ENCODE assay signal across 8 mouse cellular contexts in the genomic region with DNA sequence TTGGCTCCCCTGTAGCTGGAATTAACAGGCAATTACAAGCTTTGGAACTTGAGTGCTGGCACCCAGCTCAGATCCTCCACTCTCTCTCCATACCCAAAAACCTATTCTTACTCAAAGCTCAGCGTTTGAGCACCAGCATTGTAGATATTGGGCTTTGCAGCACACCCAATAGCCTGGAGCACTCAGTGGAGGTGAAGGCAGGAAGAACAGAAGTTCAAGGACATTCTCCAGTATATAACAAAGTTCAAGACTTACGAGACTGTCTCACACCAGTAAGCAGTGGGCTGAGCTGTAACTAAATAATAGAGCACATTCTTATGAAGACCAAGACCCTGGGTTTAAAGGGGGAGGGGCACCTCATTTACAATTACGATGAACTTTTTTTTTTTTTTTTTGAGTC. TPM values are rescaled to one million over a fixed set of nuclear protein-coding genes. Genes with fewer than 3 reads are reported as not detected.
DNase-seq lines count a peak whose midpoint lies in the region; ATAC-seq and TF ChIP-seq lines count a peak whose summit lies in the region.
"Had no signal": no experiment of that assay in that cellular context is flagged by ENCODE, and none has a peak within 500 bp of the region (broad histone marks: within the 10 kb centered on the region; RNA-seq: fewer than 3 reads in every experiment).

No protein-coding gene starts in this region.

- no peak overlapping the region for H3K27ac ChIP-seq in lung, embryonic 15.5 days
- H3K27ac ChIP-seq in forebrain, embryonic 11.5 days (ENCODE audit: low read depth, low read length) = no peak overlapping the region
- H3K27ac ChIP-seq in limb, embryonic 12.5 days = no peak overlapping the region
- H3K27ac ChIP-seq in stomach, embryonic 14.5 days (ENCODE audit: low read length) = no peak overlapping the region

- H3K4me3 ChIP-seq in lung, embryonic 15.5 days = peak overlapping the region; percentile 73
- no peak overlapping the region for H3K4me3 ChIP-seq in lung, adult 2 months (replicated peaks; ENCODE audit: extremely low read depth, low read depth, low read length)
- no peak overlapping the region for H3K4me3 ChIP-seq in forebrain, embryonic 11.5 days (ENCODE audit: low read depth, low read length)
- H3K4me3 ChIP-seq in limb, embryonic 12.5 days (replicated peaks) = peak overlapping the region; percentile 59
- peak overlapping the region; percentile 54; the same call in 1 of the 2 replicates for H3K4me3 ChIP-seq in stomach, embryonic 14.5 days (ENCODE audit: low read depth, low read length)

- H3K27me3 ChIP-seq in lung, embryonic 15.5 days = no peaks in the 10 kb centered on the region
- H3K27me3 ChIP-seq in forebrain, embryonic 11.5 days (ENCODE audit: control insufficient read depth, insufficient read depth, low read length) = peaks cover 8% of the 10 kb centered on the region
- peaks cover 25% of the 10 kb centered on the region for H3K27me3 ChIP-seq in limb, embryonic 12.5 days
- H3K27me3 ChIP-seq in stomach, embryonic 14.5 days (ENCODE audit: control insufficient read depth, insufficient read depth, low read length) = no peaks in the 10 kb centered on the region

- peaks cover 41% of the 10 kb centered on the region for H3K4me1 ChIP-seq in lung, embryonic 15.5 days
- H3K4me1 ChIP-seq in lung, adult 2 months (ENCODE audit: control insufficient read depth, insufficient read depth, low read length) = peaks cover 3% of the 10 kb centered on the region
- H3K4me1 ChIP-seq in forebrain, embryonic 11.5 days (replicated peaks; ENCODE audit: control insufficient read depth, insufficient read depth, low read length) = peaks cover 9% of the 10 kb centered on the region; the same call in 1 of the 2 replicates
- H3K4me1 ChIP-seq in limb, embryonic 12.5 days (replicated peaks) = peaks cover 35% of the 10 kb centered on the region
- peaks cover 29% of the 10 kb centered on the region; the same call in 1 of the 2 replicates for H3K4me1 ChIP-seq in stomach, embryonic 14.5 days (ENCODE audit: control insufficient read depth, insufficient read depth, low read length)

- TF ChIP-seq CTCF in lung, adult 2 months (IDR thresholded peaks at IDR 0.05; ENCODE audit: insufficient read depth, low read length) = no peak

- 58% methylated on average over 3 of the region's 3 CpGs for WGBS in lung, embryonic 15.5 days
- 54% methylated on average over 3 of the region's 3 CpGs for WGBS in lung, adult 2 months
- WGBS in forebrain, embryonic 11.5 days = 73% methylated on average over 3 of the region's 3 CpGs
- WGBS in limb, embryonic 12.5 days = 57% methylated on average over 3 of the region's 3 CpGs
- WGBS in stomach, embryonic 14.5 days = 63% methylated on average over 3 of the region's 3 CpGs

- ATAC-seq in lung, embryonic 15.5 days (ENCODE audit: borderline replicate concordance, extremely low read depth, low FRiP score, low TSS enrichment) = no peak
- ATAC-seq in forebrain, embryonic 11.5 days (replicated peaks; ENCODE audit: low FRiP score) = no peak
- no peak for ATAC-seq in limb, embryonic 12.5 days (ENCODE audit: insufficient number of reproducible peaks, insufficient read depth, low FRiP score, low TSS enrichment, low read depth)
- no peak for ATAC-seq in stomach, embryonic 14.5 days (ENCODE audit: insufficient number of reproducible peaks, insufficient read depth, low FRiP score, low read depth)

- peak overlapping the region; percentile 96 for H3K4me2 ChIP-seq in lung, embryonic 15.5 days
- H3K4me2 ChIP-seq in forebrain, embryonic 11.5 days (ENCODE audit: low read depth, low read length, severe bottlenecking) = peak overlapping the region; percentile 78
- peak overlapping the region; percentile 74 for H3K4me2 ChIP-seq in limb, embryonic 12.5 days
- H3K4me2 ChIP-seq in stomach, embryonic 14.5 days (replicated peaks; ENCODE audit: low read depth, low read length) = peak overlapping the region; percentile 72

- no peaks in the 10 kb centered on the region for H3K9me3 ChIP-seq in lung, embryonic 15.5 days
- H3K9me3 ChIP-seq in forebrain, embryonic 11.5 days (ENCODE audit: control insufficient read depth, low read length) = no peaks in the 10 kb centered on the region
- H3K9me3 ChIP-seq in limb, embryonic 12.5 days = no peaks in the 10 kb centered on the region
- H3K9me3 ChIP-seq in stomach, embryonic 14.5 days (ENCODE audit: control insufficient read depth, low read depth, low read length) = no peaks in the 10 kb centered on the region

- peak overlapping the region; percentile 64; the same call in 1 of the 2 replicates for H3K9ac ChIP-seq in lung, embryonic 15.5 days
- no peak overlapping the region for H3K9ac ChIP-seq in forebrain, embryonic 11.5 days (ENCODE audit: low read length)
- no peak overlapping the region for H3K9ac ChIP-seq in limb, embryonic 12.5 days (replicated peaks)
- no peak overlapping the region for H3K9ac ChIP-seq in stomach, embryonic 14.5 days (replicated peaks; ENCODE audit: low read depth, low read length)

- no peak for DNase-seq in lung, adult 2 months
- DNase-seq in forebrain, embryonic 11.5 days (ENCODE audit: low spot score) = no peak
- DNase-seq in spleen, postnatal 36 days (ENCODE audit: low spot score in 2 of 2) = no peak
- DNase-seq in right cerebral cortex, adult 18-20 months = no peak
- DNase-seq: adrenal gland, postnatal 10 days had no signal

- no peak for TF ChIP-seq POLR2A in lung, adult 2 months (IDR thresholded peaks at IDR 0.05; ENCODE audit: borderline replicate concordance, extremely low read depth, low read depth, low read length)

- H3K36me3 ChIP-seq in lung, embryonic 15.5 days = peaks cover 9% of the 10 kb centered on the region
- H3K36me3 ChIP-seq in forebrain, embryonic 11.5 days (ENCODE audit: control insufficient read depth, insufficient read depth, low read length) = no peaks in the 10 kb centered on the region
- peaks cover 30% of the 10 kb centered on the region for H3K36me3 ChIP-seq in limb, embryonic 12.5 days
- peaks cover 23% of the 10 kb centered on the region for H3K36me3 ChIP-seq in stomach, embryonic 14.5 days (ENCODE audit: control insufficient read depth, insufficient read depth, low read length)

RNA-seq across cellular contexts. Expression of gene Hcfc1r1, which starts 0.6 kb away (rescaled TPM):
- 59.5 and 64.5 TPM in 2 replicates for polyA plus RNA-seq in lung, embryonic 15.5 days (2015; fragmentation: Nextera tagmentation; extraction: Ambion mirVana)
- polyA plus RNA-seq in lung, adult 2 months (2012; rRNA removed) = 284 and 321 TPM in 2 replicates
- polyA plus RNA-seq in forebrain, embryonic 11.5 days (2014; fragmentation: Nextera tagmentation; extraction: Ambion mirVana) = 38.3 and 40.3 TPM in 2 replicates
- polyA plus RNA-seq in limb, embryonic 12.5 days (2016; fragmentation: Nextera tagmentation; extraction: Ambion mirVana) = 48.6 and 51.7 TPM in 2 replicates
- 110 TPM in 2 replicates for polyA plus RNA-seq in stomach, embryonic 14.5 days (2014; fragmentation: Nextera tagmentation; extraction: Ambion mirVana)

RNA-seq across cellular contexts. Expression of gene Thoc6, which starts 0.9 kb away (rescaled TPM):
- 48.3 and 49.1 TPM in 2 replicates for polyA plus RNA-seq in lung, embryonic 15.5 days (2015; fragmentation: Nextera tagmentation; extraction: Ambion mirVana)
- 18.1 and 20.6 TPM in 2 replicates for polyA plus RNA-seq in lung, adult 2 months (2012; rRNA removed)
- polyA plus RNA-seq in forebrain, embryonic 11.5 days (2014; fragmentation: Nextera tagmentation; extraction: Ambion mirVana) = 54.0 and 56.6 TPM in 2 replicates
- 55.1 and 56.3 TPM in 2 replicates for polyA plus RNA-seq in limb, embryonic 12.5 days (2016; fragmentation: Nextera tagmentation; extraction: Ambion mirVana)
- polyA plus RNA-seq in stomach, embryonic 14.5 days (2014; fragmentation: Nextera tagmentation; extraction: Ambion mirVana) = 36.5 and 40.0 TPM in 2 replicates

RNA-seq across cellular contexts. Expression of gene Tnfrsf12a, which starts 4.5 kb away (rescaled TPM):
- 26.8 and 28.5 TPM in 2 replicates for polyA plus RNA-seq in lung, embryonic 15.5 days (2015; fragmentation: Nextera tagmentation; extraction: Ambion mirVana)
- polyA plus RNA-seq in lung, adult 2 months (2012; rRNA removed) = 32.4 and 39.7 TPM in 2 replicates
- polyA plus RNA-seq in forebrain, embryonic 11.5 days (2014; fragmentation: Nextera tagmentation; extraction: Ambion mirVana) = 2.5 and 2.7 TPM in 2 replicates
- polyA plus RNA-seq in limb, embryonic 12.5 days (2016; fragmentation: Nextera tagmentation; extraction: Ambion mirVana) = 5.7 and 7.6 TPM in 2 replicates
- 18.0 and 20.7 TPM in 2 replicates for polyA plus RNA-seq in stomach, embryonic 14.5 days (2014; fragmentation: Nextera tagmentation; extraction: Ambion mirVana)

RNA-seq across cellular contexts. Expression of gene Cldn6, which starts 6.3 kb away (rescaled TPM):
- polyA plus RNA-seq in lung, embryonic 15.5 days (2015; fragmentation: Nextera tagmentation; extraction: Ambion mirVana) = 237 and 246 TPM in 2 replicates
- polyA plus RNA-seq in lung, adult 2 months (2012; rRNA removed) = 0.57 and 0.86 TPM in 2 replicates
- polyA plus RNA-seq in forebrain, embryonic 11.5 days (2014; fragmentation: Nextera tagmentation; extraction: Ambion mirVana) = 8.7 and 9.7 TPM in 2 replicates
- polyA plus RNA-seq in limb, embryonic 12.5 days (2016; fragmentation: Nextera tagmentation; extraction: Ambion mirVana) = 19.9 and 22.7 TPM in 2 replicates
- 149 and 158 TPM in 2 replicates for polyA plus RNA-seq in stomach, embryonic 14.5 days (2014; fragmentation: Nextera tagmentation; extraction: Ambion mirVana)

RNA-seq across cellular contexts. Expression of gene Cldn9, which starts 11.1 kb away (rescaled TPM):
- polyA plus RNA-seq in lung, embryonic 15.5 days (2015; fragmentation: Nextera tagmentation; extraction: Ambion mirVana) = 4.4 and 4.8 TPM in 2 replicates
- polyA plus RNA-seq in lung, adult 2 months (2012; rRNA removed) = 0.07 and 0.08 TPM in 2 replicates
- polyA plus RNA-seq in forebrain, embryonic 11.5 days (2014; fragmentation: Nextera tagmentation; extraction: Ambion mirVana) = 4.8 and 6.6 TPM in 2 replicates
- 5.6 and 6.4 TPM in 2 replicates for polyA plus RNA-seq in limb, embryonic 12.5 days (2016; fragmentation: Nextera tagmentation; extraction: Ambion mirVana)
- polyA plus RNA-seq in stomach, embryonic 14.5 days (2014; fragmentation: Nextera tagmentation; extraction: Ambion mirVana) = 2.9 and 3.0 TPM in 2 replicates

Comparison
In these comparisons a context has a peak if more than half of its experiments do, and no peak if none do; other contexts are left out.
1. H3K4me3 ChIP-seq: peak in lung, embryonic 15.5 days (single experiment), limb, embryonic 12.5 days (single experiment) and stomach, embryonic 14.5 days (single experiment); none in lung, adult 2 months (single experiment) and forebrain, embryonic 11.5 days (single experiment).
2. Peak in every context shown above with its lines, with median percentiles within 50 percentile points of each other: H3K4me2 ChIP-seq.